Mouse (Mus musculus): Measurements from ENCODE around the gene Larp1.

Gene Larp1

GRCm38 (mm10) chr11:58009051-58009515 is at the start of gene Larp1:
TSS of gene Larp1 (plus strand) at chr11:58009064.
- no peak for DNase-seq (ENCODE audit: low read depth, low spot score)

GRCm38 (mm10) chr11:57959924-57960323 is 48.9 kb upstream of the Larp1 start:
- DNase-seq (ENCODE audit: low read depth, low spot score), result no peak

- peak; percentile 76 for DNase-seq (ENCODE audit: low read depth, low spot score)
These were observed 46.2 kb upstream of the Larp1 start for GRCm38 (mm10) chr11:57962382-57963285.

- DNase-seq (ENCODE audit: low read depth, low spot score), result no peak
These were observed 45.5 kb upstream of the Larp1 start for GRCm38 (mm10) chr11:57963291-57963870.

GRCm38 (mm10) chr11:57966630-57967029 is 42.2 kb upstream of the Larp1 start:
- DNase-seq (ENCODE audit: low read depth, low spot score), result no peak

- DNase-seq (ENCODE audit: low read depth, low spot score), result no peak
These were observed 40.6 kb upstream of the Larp1 start for GRCm38 (mm10) chr11:57968301-57968700.

GRCm38 (mm10) chr11:57970541-57970940 is 38.3 kb upstream of the Larp1 start:
- DNase-seq (ENCODE audit: low read depth, low spot score), result no peak

GRCm38 (mm10) chr11:57973001-57973912 is 35.6 kb upstream of the Larp1 start:
- DNase-seq (ENCODE audit: low read depth, low spot score), result no peak

GRCm38 (mm10) chr11:57973913-57974234 is 35.0 kb upstream of the Larp1 start:
- DNase-seq (ENCODE audit: low read depth, low spot score), result no peak

- DNase-seq (ENCODE audit: low read depth, low spot score), result no peak
These were observed 33.0 kb upstream of the Larp1 start for GRCm38 (mm10) chr11:57975876-57976275.

- DNase-seq (ENCODE audit: low read depth, low spot score), result no peak
These were observed 31.2 kb upstream of the Larp1 start for GRCm38 (mm10) chr11:57977681-57978080.

- DNase-seq (ENCODE audit: low read depth, low spot score), result no peak
These were observed 29.2 kb upstream of the Larp1 start for GRCm38 (mm10) chr11:57979621-57980020.

- no peak for DNase-seq (ENCODE audit: low read depth, low spot score)
These were observed 27.6 kb upstream of the Larp1 start for GRCm38 (mm10) chr11:57981083-57981809.

GRCm38 (mm10) chr11:57983480-57984342 is 25.2 kb upstream of the Larp1 start:
- DNase-seq (ENCODE audit: low read depth, low spot score), result no peak

GRCm38 (mm10) chr11:57984343-57984666 is 24.6 kb upstream of the Larp1 start:
- no peak for DNase-seq (ENCODE audit: low read depth, low spot score)

GRCm38 (mm10) chr11:57985485-57985884 is 23.4 kb upstream of the Larp1 start:
- no peak for DNase-seq (ENCODE audit: low read depth, low spot score)

GRCm38 (mm10) chr11:57986053-57986452 is 22.8 kb upstream of the Larp1 start:
- DNase-seq (ENCODE audit: low read depth, low spot score), result no peak

GRCm38 (mm10) chr11:57986456-57986855 is 22.4 kb upstream of the Larp1 start:
- no peak for DNase-seq (ENCODE audit: low read depth, low spot score)

- no peak for DNase-seq (ENCODE audit: low read depth, low spot score)
These were observed 22.0 kb upstream of the Larp1 start for GRCm38 (mm10) chr11:57986861-57987260.

GRCm38 (mm10) chr11:57998168-57998567 is 10.7 kb upstream of the Larp1 start:
- DNase-seq (ENCODE audit: low read depth, low spot score), result no peak
